Mouse (Mus musculus) bone marrow, adult 2 months (tissue): ENCODE measurements around the gene Rpl19. TPM values are rescaled to one million over a fixed set of nuclear protein-coding genes. Genes with fewer than 3 reads are reported as not detected.

Experiments
- H3K27ac ChIP-seq: fragments of 200-500 bp; 2 replicates; pipeline ENCODE4 v1.5.1; 2012; ENCODE audit warnings: low read depth, mild to moderate bottlenecking, control low read depth, inconsistent platforms, low read length; ENCODE audit not compliant: control insufficient read depth, poor library complexity, insufficient read depth
- H3K4me1 ChIP-seq: fragments of 200-500 bp; 2 replicates; pipeline ENCODE4 v1.6.1; 2011; ENCODE audit warnings: low read length; ENCODE audit not compliant: control insufficient read depth, insufficient read depth
- H3K4me3 ChIP-seq: fragments of 200-500 bp; replicated peaks from 2 replicates; pipeline ENCODE3; 2011; ENCODE audit warnings: mild to moderate bottlenecking, low read depth, low read length, control low read depth; ENCODE audit not compliant: control insufficient read depth
- CTCF ChIP-seq: fragments of 200-500 bp; IDR thresholded peaks from 2 replicates; pipeline ENCODE4 v1.5.1; 2011; ENCODE audit warnings: low read length, control low read depth; ENCODE audit not compliant: control insufficient read depth, insufficient read depth
- POLR2A ChIP-seq: fragments of 200-500 bp; IDR thresholded peaks from 2 replicates; pipeline ENCODE4 v1.6.1; 2011; ENCODE audit warnings: low read depth, mild to moderate bottlenecking, control low read depth, low read length, borderline replicate concordance; ENCODE audit not compliant: control insufficient read depth
- WGBS: fragments of 180-500 bp; shearing (Covaris S2); methylation state at CpG from one replicate; pipeline ENCODE4 v1.1.7; 2018; 5-methylcytosine and 5-hydroxymethylcytosine counted together
- polyA plus RNA-seq: library from polyadenylated mRNA; stranded (reverse); fragments of >200 nt; gene quantifications from 2 replicates; pipeline ENCODE4 v1.2.4, GENCODE M21; 2011; ENCODE audit warnings: low replicate concordance; ENCODE audit not compliant: missing spikeins, insufficient read depth, insufficient read length

The Rpl19 gene
- polyA plus RNA-seq, 1 experiment = 1,335 TPM

DNA sequence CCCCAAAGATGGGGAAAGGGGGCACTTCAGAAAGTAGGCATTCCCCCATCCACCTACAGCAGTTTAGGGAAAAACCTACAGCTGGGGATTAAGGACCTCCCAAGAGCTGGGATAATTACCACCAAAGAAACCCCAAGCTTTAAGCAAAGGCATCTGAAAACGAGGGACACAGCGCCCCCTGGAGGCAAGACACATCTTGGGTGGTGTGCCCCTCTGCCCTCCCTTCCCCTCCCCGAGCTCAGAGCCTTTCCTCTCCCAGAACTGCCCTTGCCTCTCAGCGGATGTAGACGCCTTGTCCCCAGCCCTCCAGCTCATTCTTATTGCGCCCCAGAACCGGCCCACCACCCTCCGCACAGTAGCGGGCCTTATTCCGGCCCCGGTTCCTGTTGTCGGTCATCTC, 23.9 kb upstream of the Rpl19 start:
- 49% methylated on average over 12 of the region's 12 CpGs for WGBS
- TF ChIP-seq POLR2A (no peak), CTCF (peak; percentile 85)
- Histone ChIP-seq H3K4me3 (no peak overlapping the region), H3K27ac (peak overlapping the region; percentile 82; the same call in 1 of the 2 replicates), H3K4me1 (peaks cover 6% of the 10 kb centered on the region)

DNA sequence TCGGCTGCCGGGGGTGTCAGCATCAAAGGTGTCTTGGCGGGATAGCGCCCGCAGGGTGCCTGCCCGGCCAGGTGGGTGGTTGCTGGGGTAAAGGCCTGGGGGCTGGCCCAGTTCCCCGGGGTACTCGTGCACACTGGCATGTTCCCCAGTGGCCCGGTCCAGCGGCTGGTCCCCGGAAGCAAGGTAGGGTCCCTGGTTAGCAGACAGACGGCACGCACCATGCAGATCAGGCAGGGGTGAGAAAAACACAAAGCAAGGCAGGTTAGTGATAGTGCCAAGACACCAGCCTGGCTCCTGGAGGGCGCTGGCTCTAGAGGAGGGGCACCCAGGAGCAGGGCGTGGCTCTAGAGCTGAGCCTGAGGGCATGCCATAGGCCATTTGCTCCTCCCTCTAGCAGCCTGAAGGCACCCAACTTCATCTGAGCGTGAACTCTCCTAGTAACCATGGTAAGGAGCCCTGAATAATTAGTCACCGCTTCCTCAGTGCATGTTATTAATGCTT, 23.3 kb upstream of the Rpl19 start:
- peak overlapping the region; percentile 12; the same call in 1 of the 2 replicates for H3K27ac ChIP-seq
- WGBS = 73% methylated on average over 17 of the region's 17 CpGs

GRCm38 (mm10) chr11:98004161-98004560, 22.3 kb upstream of the Rpl19 start:
- WGBS = 67% methylated on average over 8 of the region's 8 CpGs
- TF ChIP-seq CTCF = no peak
- H3K4me1 ChIP-seq = peaks cover 4% of the 10 kb centered on the region
- no peak overlapping the region for H3K27ac ChIP-seq
- H3K4me3 ChIP-seq = no peak overlapping the region

More for the DNA sequence above, 23.3 kb upstream of the Rpl19 start:
- TF ChIP-seq CTCF = no peak
- no peak for TF ChIP-seq POLR2A
- H3K4me3 ChIP-seq = no peak overlapping the region
- H3K4me1 ChIP-seq = peaks cover 6% of the 10 kb centered on the region

DNA sequence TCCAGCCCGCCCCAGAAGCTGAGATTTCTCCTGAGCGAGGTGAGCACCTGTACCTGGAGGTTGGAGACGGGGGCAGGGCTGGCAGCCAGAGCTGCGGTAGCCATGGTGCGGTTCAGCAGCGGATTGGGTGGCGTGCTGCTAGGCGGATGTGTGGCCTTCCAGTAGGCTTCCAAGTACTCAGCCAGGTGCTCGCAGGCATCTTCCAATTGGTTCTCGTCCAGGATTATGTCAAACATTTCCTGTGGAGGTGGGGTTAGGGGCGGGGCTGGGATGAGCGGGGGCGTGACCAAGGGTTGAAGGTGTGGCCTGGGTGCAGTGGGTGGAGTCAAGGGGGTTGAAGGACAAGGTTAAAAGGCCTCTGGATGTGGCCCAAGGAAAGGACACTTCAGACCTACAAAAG, 21.4 kb upstream of the Rpl19 start:
- H3K27ac ChIP-seq = no peak overlapping the region
- H3K4me3 ChIP-seq = no peak overlapping the region
- H3K4me1 ChIP-seq = no peaks in the 10 kb centered on the region; the same call in 1 of the 2 replicates
- no peak for TF ChIP-seq POLR2A
- TF ChIP-seq CTCF = no peak
- WGBS = 78% methylated on average over 13 of the region's 13 CpGs

- Histone ChIP-seq H3K27ac (no peak overlapping the region), H3K4me3 (no peak overlapping the region), H3K4me1 (no peaks in the 10 kb centered on the region; the same call in 1 of the 2 replicates)
- TF ChIP-seq CTCF = no peak
- TF ChIP-seq POLR2A = no peak
- WGBS = 85% methylated on average over 10 of the region's 10 CpGs
Observed at GRCm38 (mm10) chr11:98005686-98006085, 20.8 kb upstream of the Rpl19 start.

- no peak for TF ChIP-seq POLR2A
- no peak for TF ChIP-seq CTCF
- no peaks in the 10 kb centered on the region; the same call in 1 of the 2 replicates for H3K4me1 ChIP-seq
- no peak overlapping the region for H3K27ac ChIP-seq
- H3K4me3 ChIP-seq = no peak overlapping the region
- WGBS = 19% methylated on average over 11 of the region's 11 CpGs
Observed at GRCm38 (mm10) chr11:98008087-98008486, 18.4 kb upstream of the Rpl19 start.

DNA sequence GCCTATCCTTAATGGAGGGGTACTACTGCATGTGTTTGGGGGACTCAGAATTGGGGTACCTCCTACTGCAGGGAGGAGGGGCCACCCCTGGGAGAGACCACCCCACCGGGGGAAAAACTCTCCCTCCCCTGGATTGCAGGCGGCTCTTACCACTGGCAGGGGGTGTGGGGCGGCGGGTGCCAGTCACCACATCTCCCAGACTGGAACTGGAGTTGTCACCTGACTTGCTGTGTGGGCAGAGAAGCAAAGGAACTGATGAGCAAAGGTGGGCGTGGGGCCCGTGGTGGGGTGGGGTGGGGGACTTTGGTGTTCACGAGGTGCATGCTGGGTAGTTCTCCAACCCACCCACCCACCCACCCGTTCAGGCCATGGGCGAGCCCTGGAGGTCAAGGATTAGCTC, 14.8 kb upstream of the Rpl19 start:
- 87% methylated on average over 9 of the region's 9 CpGs for WGBS
- Histone ChIP-seq H3K4me1 (no peaks in the 10 kb centered on the region; the same call in 1 of the 2 replicates), H3K27ac (no peak overlapping the region), H3K4me3 (no peak overlapping the region)
- TF ChIP-seq POLR2A = no peak
- no peak for TF ChIP-seq CTCF

- WGBS = 86% methylated on average over 10 of the region's 10 CpGs
- TF ChIP-seq POLR2A = no peak
- TF ChIP-seq CTCF = no peak
- H3K4me3 ChIP-seq = no peak overlapping the region
- H3K27ac ChIP-seq = no peak overlapping the region
- H3K4me1 ChIP-seq = no peaks in the 10 kb centered on the region; the same call in 1 of the 2 replicates
Observed at GRCm38 (mm10) chr11:98012831-98013230, 13.7 kb upstream of the Rpl19 start.

DNA sequence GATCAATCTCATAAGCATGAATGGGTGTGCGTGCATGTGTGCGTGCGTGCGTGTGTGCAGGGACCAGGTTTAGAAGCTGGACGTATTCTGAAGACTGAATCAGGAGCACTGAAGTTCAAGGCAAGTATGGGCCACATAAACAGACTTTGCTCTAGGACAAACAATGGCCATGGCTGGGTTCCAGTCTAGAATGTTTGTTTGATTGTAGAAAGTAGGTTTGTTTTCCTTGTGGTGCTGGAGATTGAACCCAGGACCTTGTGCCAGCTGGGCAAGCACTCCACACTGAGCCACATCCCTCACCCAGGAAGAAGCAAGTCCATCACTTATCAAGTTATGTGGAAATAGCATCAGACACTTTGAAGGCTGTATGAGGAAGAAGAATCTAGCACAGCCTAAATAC, 10.3 kb upstream of the Rpl19 start:
- no peak overlapping the region for H3K4me3 ChIP-seq
- no peak overlapping the region for H3K27ac ChIP-seq
- no peak for TF ChIP-seq CTCF
- no peak for TF ChIP-seq POLR2A
- no peaks in the 10 kb centered on the region for H3K4me1 ChIP-seq
- 91% methylated on average over 5 of the region's 5 CpGs for WGBS
